Mouse (Mus musculus): Measurements from ENCODE around the gene Dock4. TPM values are rescaled to one million over a fixed set of nuclear protein-coding genes. Genes with fewer than 3 reads are reported as not detected.
"Not testable (repeated sequence)": the region's sequence is repeated elsewhere in the genome, so short reads cannot be mapped to it uniquely, and the experiment has no call there.

The Dock4 gene
- total RNA-seq, 2 experiments from 2014 or later: 5.3 to 12.2 TPM

- no peak for ATAC-seq (ENCODE audit: poor library complexity, severe bottlenecking)
Measured at GRCm38 (mm10) chr12:40844324-40844723, 398.6 kb downstream of the Dock4 start.

DNA sequence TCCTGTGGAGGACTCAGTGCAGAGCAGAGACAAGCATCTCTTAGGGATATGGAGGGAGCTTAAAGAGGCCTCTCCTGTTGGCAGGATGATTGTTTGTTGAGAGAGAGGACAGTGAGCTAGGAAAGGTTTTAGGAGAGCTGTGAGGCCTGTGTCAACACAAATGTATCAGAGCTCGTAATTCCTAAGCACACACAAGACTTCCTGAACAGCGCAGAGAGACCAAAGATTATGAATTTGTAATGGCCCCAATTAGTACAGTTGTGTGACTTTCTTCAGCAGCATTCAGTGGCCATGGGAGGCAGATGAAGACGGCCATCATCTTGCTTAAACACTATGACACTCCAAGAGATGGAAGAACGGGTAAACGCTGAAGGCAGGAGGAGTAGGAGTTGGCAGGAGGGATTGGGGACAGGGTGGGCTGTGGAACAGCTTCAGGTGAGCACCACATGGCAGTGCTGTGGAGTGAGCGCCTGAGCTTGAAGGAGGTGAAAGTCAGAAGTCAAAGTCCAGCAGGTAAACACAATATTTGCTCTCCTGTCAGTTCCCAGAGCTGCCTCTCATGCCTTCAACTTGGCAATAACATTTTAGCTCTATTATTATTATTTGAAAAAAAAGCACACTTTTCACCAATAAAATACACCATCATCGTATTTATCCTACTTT lies 409.1 kb downstream of the Dock4 start:
- no peak for ATAC-seq (ENCODE audit: poor library complexity, severe bottlenecking)

GRCm38 (mm10) chr12:40857466-40857865 lies 411.7 kb downstream of the Dock4 start:
- no peak for ATAC-seq (ENCODE audit: poor library complexity, severe bottlenecking)

GRCm38 (mm10) chr12:40858763-40859162 lies 413.0 kb downstream of the Dock4 start:
- ATAC-seq (ENCODE audit: poor library complexity, severe bottlenecking): not testable (repeated sequence)

GRCm38 (mm10) chr12:40870387-40870786 lies 424.6 kb downstream of the Dock4 start:
- ATAC-seq (ENCODE audit: poor library complexity, severe bottlenecking): no peak

GRCm38 (mm10) chr12:40872716-40873115 lies 427.0 kb downstream of the Dock4 start:
- no peak for ATAC-seq (ENCODE audit: poor library complexity, severe bottlenecking)

DNA sequence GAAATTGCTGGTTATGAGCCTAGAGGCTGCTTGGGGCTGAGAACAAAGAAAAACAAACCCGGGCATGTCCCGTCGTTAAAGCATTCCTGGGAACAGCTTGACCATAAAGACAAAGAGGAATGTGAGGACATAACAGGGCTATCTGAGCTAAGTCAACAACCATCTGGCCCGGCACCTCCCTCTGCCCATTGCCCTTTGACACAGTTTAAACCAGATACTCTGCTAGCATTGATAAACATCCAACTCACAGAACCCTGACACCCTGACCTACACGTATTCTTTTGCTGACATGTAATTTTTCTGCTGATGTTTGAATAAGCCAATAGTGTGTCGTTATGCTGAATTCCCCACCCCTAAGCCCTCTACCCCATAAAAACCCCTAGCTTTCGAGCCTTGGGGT lies 427.5 kb downstream of the Dock4 start:
- ATAC-seq (ENCODE audit: poor library complexity, severe bottlenecking): not testable (repeated sequence)

GRCm38 (mm10) chr12:40884976-40885375 lies 439.2 kb downstream of the Dock4 start:
- ATAC-seq (ENCODE audit: poor library complexity, severe bottlenecking): no peak

GRCm38 (mm10) chr12:40885377-40885776 lies 439.6 kb downstream of the Dock4 start:
- ATAC-seq (ENCODE audit: poor library complexity, severe bottlenecking): no peak

GRCm38 (mm10) chr12:40887496-40887895 lies 441.7 kb downstream of the Dock4 start:
- ATAC-seq (ENCODE audit: poor library complexity, severe bottlenecking): no peak

- no peak for ATAC-seq (ENCODE audit: poor library complexity, severe bottlenecking)
Measured at GRCm38 (mm10) chr12:40888261-40888791, 442.6 kb downstream of the Dock4 start.

DNA sequence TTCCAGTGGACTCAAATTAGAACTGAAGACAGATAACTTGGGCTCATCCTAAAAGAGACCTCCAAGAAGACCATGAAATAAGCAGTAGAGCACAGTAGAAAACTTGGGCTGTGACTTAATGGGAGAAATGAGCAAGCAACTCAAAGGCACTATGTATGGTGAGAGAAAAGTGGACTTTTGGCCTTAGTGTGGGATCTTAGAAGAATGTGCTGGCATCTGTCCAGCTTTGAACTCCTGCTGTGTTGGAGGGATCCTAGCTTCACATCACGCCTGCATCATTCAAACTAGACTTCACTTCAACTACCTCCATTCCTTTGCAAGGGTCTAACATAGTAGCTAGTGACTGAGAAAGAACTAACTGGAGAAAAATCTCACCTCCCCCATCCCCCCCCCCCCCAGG lies 443.1 kb downstream of the Dock4 start:
- no peak for ATAC-seq (ENCODE audit: poor library complexity, severe bottlenecking)

- no peak for ATAC-seq (ENCODE audit: poor library complexity, severe bottlenecking)
Measured at GRCm38 (mm10) chr12:40889534-40889933, 443.8 kb downstream of the Dock4 start.

DNA sequence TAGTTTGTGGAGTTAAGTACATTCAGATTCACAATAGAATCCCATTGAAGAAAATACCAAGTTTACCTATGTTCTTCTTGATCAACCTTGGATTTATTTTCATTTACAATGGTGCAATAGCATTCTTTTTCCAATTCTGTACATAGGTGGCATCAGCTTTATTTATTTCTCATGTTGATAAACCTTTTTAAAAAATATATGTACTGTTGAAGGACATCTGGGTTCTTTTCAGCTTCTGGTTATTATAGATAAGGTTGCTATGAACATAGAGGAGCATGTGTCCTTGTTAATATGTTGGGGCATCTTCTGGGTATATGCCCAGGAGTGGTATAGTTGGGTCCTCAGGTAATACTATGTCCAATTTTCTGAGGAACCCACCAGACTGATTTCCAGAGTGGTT lies 445.4 kb downstream of the Dock4 start:
- ATAC-seq (ENCODE audit: poor library complexity, severe bottlenecking): no peak

- ATAC-seq (ENCODE audit: poor library complexity, severe bottlenecking): no peak
Measured at GRCm38 (mm10) chr12:40893741-40894140, 448.0 kb downstream of the Dock4 start.

- no peak for ATAC-seq (ENCODE audit: poor library complexity, severe bottlenecking)
Measured at GRCm38 (mm10) chr12:40894695-40895094, 448.9 kb downstream of the Dock4 start.

Other genes starting within 250 kb of the Dock4 start
- gene Lsmem1, start 246.5 kb upstream of the Dock4 start, total RNA-seq (2015): not detected in 2 replicates
- 0.26 TPM in 1 of 2 replicates, not detected in the other for gene Lsmem1, start 246.5 kb upstream of the Dock4 start, total RNA-seq (2017)
- 135 and 150 TPM in 2 replicates for gene Ifrd1, start 197.4 kb upstream of the Dock4 start, total RNA-seq (2015)
- 99.7 and 100 TPM in 2 replicates for gene Ifrd1, start 197.4 kb upstream of the Dock4 start, total RNA-seq (2017)
- gene Zfp277, start 50 bp upstream of the Dock4 start, total RNA-seq (2015): 38.3 and 44.2 TPM in 2 replicates
- gene Zfp277, start 50 bp upstream of the Dock4 start, total RNA-seq (2017): 43.9 and 44.6 TPM in 2 replicates

All from megakaryocyte, adult 5-6 weeks (primary cell).